Mouse (Mus musculus): ENCODE data around the gene Nsfl1c.

GRCm38 (mm10) chr2:151538646-151539045 lies 44.7 kb downstream of the Nsfl1c start:
- no peak for TF ChIP-seq FLI1 (IDR thresholded peaks at IDR 0.05; ENCODE audit: low read length)
- no peak for TF ChIP-seq GATA1 (IDR thresholded peaks at IDR 0.05; ENCODE audit: borderline replicate concordance, low read length)
